11 mouse cellular contexts compared by ENCODE assay signal in the genomic region with DNA sequence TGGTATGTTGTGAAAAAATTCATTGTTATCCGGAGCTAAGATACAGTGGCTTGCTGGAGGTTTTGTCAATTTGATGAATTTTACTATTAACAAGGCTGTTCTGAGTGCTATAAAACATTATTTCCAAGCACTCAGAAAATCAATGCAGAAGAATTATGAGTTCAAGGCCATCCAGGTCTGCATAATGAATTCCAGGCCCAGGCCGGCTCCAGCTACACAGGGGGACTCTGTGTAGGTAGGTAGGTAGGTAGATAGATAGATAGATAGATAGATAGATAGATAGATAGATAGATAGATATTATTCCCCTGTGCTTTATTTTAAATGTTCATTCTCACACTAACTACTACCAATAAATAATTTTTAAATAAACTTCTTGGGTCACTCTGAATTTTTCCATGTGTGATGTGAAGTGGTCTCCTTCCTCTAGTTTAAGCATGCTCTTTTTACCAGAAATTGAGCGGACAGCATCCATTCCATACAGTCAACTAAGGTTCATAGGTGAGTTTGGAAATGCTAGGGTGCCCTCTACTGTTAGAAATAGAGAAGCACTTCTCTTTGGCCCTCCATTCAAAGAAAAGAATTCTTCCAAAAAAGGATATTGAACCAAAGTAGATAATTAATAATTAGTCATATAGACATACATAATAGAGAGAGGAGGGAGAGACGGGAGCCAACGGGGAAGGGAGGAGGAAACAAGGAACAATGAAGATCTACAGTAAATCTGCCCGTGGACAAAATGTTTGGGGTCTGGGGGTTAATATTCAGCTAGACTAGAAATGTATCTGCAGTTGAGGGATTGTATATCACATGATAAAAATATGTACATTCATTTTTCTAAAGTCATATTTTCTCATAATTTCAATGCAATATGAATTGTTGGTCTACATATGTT.
A peak's percentile ranks its signal among the peaks of the same experiment; 100 is the strongest.
DNase-seq lines count a peak whose midpoint lies in the region; ATAC-seq lines count a peak whose summit lies in the region.
"Had no signal": no experiment of that assay in that cellular context is flagged by ENCODE, and none has a peak within 500 bp of the region (broad histone marks: within the 10 kb centered on the region; RNA-seq: fewer than 3 reads in every experiment).

No protein-coding gene starts in this region.

- no peak overlapping the region for H3K9ac ChIP-seq in midbrain, embryonic 16.5 days (ENCODE audit: low read depth, low read length)

- no peaks in the 10 kb centered on the region for H3K36me3 ChIP-seq in midbrain, embryonic 16.5 days (ENCODE audit: control insufficient read depth, insufficient read depth, low read length)

- no peaks in the 10 kb centered on the region for H3K9me3 ChIP-seq in midbrain, embryonic 16.5 days (replicated peaks; ENCODE audit: control insufficient read depth, low read length, poor library complexity, severe bottlenecking)

- H3K27ac ChIP-seq in midbrain, embryonic 16.5 days (ENCODE audit: low read length), result no peak overlapping the region
- H3K27ac ChIP-seq: macrophage had no signal

- 52% methylated on average over 6 of the region's 6 CpGs for WGBS in midbrain, embryonic 16.5 days

- H3K4me3 ChIP-seq in midbrain, embryonic 16.5 days (ENCODE audit: low read depth, low read length), result no peak overlapping the region

- ATAC-seq in midbrain, embryonic 16.5 days, result peak; percentile 90

- no peak overlapping the region for H3K4me2 ChIP-seq in midbrain, embryonic 16.5 days (ENCODE audit: low read length)

- DNase-seq in layer of hippocampus, adult 9-10 months (ENCODE audit: low spot score), result peak; percentile 21
- no peak for DNase-seq in layer of hippocampus, postnatal 25 days (ENCODE audit: extremely low spot score in 1 of 2, low spot score in 1 of 2)
- peak; percentile 3 for DNase-seq in MEL-GATA-1-ER (ENCODE audit: extremely low read depth, low read depth)
- peak; percentile 14 for DNase-seq in embryo, embryonic 9.5 days (ENCODE audit: extremely low spot score)
- no peak for DNase-seq in adrenal gland, adult 18-20 months (ENCODE audit: low spot score in 2 of 2)
- DNase-seq in spleen, adult 12 weeks (ENCODE audit: low spot score), result no peak
- no peak for DNase-seq in heart, adult 11 months
- DNase-seq: cerebellum, postnatal 25 days; heart, postnatal 4 days had no signal

- no peaks in the 10 kb centered on the region for H3K4me1 ChIP-seq in midbrain, embryonic 16.5 days (ENCODE audit: control insufficient read depth, insufficient read depth, low read length)

- H3K27me3 ChIP-seq in midbrain, embryonic 16.5 days (ENCODE audit: control insufficient read depth, insufficient read depth, low read depth, low read length), result no peaks in the 10 kb centered on the region

Comparison
In these comparisons a context has a peak if more than half of its experiments do, and no peak if none do; other contexts are left out.
1. DNase-seq: peak in layer of hippocampus, adult 9-10 months (single experiment), MEL-GATA-1-ER (single experiment) and embryo, embryonic 9.5 days (single experiment); none in layer of hippocampus, postnatal 25 days (0 of 2), adrenal gland, adult 18-20 months (0 of 2), spleen, adult 12 weeks (single experiment) and heart, adult 11 months (single experiment).